Mouse (Mus musculus) C2C12 (cell line): ENCODE results near the gene Trmt6. TPM values are rescaled to one million over a fixed set of nuclear protein-coding genes. Genes with fewer than 3 reads are reported as not detected.

Source experiments
- H3K27me3 ChIP-seq: one replicate; pipeline ENCODE4 v1.6.1; 2011; ENCODE audit not compliant: control insufficient read depth, insufficient read depth, insufficient read length
- H3K36me3 ChIP-seq: one replicate; pipeline ENCODE4 v1.6.1; 2011; ENCODE audit not compliant: control insufficient read depth, insufficient read depth
- H3K4me3 ChIP-seq: one replicate; pipeline ENCODE4 v1.5.1; 2011; ENCODE audit warnings: mild to moderate bottlenecking, control low read depth; ENCODE audit not compliant: poor library complexity, insufficient read depth, severe bottlenecking
- H3K79me2 ChIP-seq: one replicate; pipeline ENCODE4 v1.6.1; 2011; ENCODE audit not compliant: control insufficient read depth, insufficient read depth
- H3K79me3 ChIP-seq: one replicate; pipeline ENCODE4 v1.6.1; 2011; ENCODE audit warnings: low read depth, control low read depth
- H3ac ChIP-seq: one replicate; pipeline ENCODE3; 2011; ENCODE audit warnings: low read depth; ENCODE audit not compliant: control insufficient read depth, insufficient read length
- CEBPB ChIP-seq: IDR thresholded peaks from one replicate; pipeline ENCODE4 v1.6.1; 2011; ENCODE audit warnings: low read depth, mild to moderate bottlenecking, control low read depth, moderate library complexity
- CTCF ChIP-seq: IDR thresholded peaks from one replicate; pipeline ENCODE4 v1.5.1; 2011; ENCODE audit not compliant: control insufficient read depth, insufficient read depth, insufficient read length
- FOSL1 ChIP-seq: IDR thresholded peaks from one replicate; pipeline ENCODE4 v1.8.0; 2011; ENCODE audit warnings: mild to moderate bottlenecking, low read length; ENCODE audit not compliant: poor library complexity, insufficient read depth, severe bottlenecking
- MAX ChIP-seq: IDR thresholded peaks from one replicate; pipeline ENCODE4 v1.6.1; 2011; ENCODE audit warnings: mild to moderate bottlenecking, control low read depth
- MYOD1 ChIP-seq: IDR thresholded peaks from one replicate; pipeline ENCODE4 v1.6.1; 2011; ENCODE audit warnings: low read depth; ENCODE audit not compliant: control insufficient read depth, insufficient read length
- MYOG ChIP-seq: IDR thresholded peaks from one replicate; pipeline ENCODE4 v1.6.1; 2011; ENCODE audit not compliant: control insufficient read depth, insufficient read length; ENCODE audit errors: extremely low read depth
- USF1 ChIP-seq: IDR thresholded peaks from one replicate; pipeline ENCODE4 v1.6.1; 2011; ENCODE audit warnings: low read depth, mild to moderate bottlenecking, control low read depth, moderate library complexity
- polyA plus RNA-seq: library from polyadenylated mRNA; unstranded; fragments of >200 nt; fragmentation: generic; extraction: Trizol; gene quantifications from one replicate; pipeline ENCODE4 v1.2.1, GENCODE M21; 2012; ENCODE audit warnings: missing spikeins

Trmt6 gene
- polyA plus RNA-seq, 1 experiment: 18.8 TPM

DNA sequence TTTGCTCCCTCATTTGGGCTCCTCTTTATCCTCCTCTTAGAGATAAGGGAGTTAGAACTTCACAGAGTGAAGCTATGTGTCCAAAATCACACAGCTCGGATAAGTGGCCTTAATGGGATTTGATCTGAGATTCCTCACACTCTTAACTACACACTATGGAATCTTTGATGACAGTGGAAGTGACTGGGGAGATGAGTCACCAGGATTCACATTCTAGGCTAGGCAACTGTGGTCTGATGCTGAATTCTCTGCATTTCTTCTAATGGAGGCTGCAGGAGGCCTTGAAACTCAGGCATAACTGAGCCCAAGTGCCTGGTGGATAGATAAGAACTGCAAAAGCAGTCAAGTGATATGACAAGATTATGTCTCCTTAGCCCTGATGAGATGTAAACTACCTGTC lies 45.0 kb downstream of the Trmt6 start:
- H3K36me3 ChIP-seq: no peaks in the 10 kb centered on the region
- no peak overlapping the region for H3ac ChIP-seq
- no peaks in the 10 kb centered on the region for H3K27me3 ChIP-seq
- TF ChIP-seq CEBPB (no peak), MYOG (no peak), USF1 (no peak), MAX (no peak), MYOD1 (no peak), CTCF (no peak), FOSL1 (no peak)
- H3K4me3 ChIP-seq: no peak overlapping the region
- H3K79me2 ChIP-seq: no peaks in the 10 kb centered on the region
- no peaks in the 10 kb centered on the region for H3K79me3 ChIP-seq

DNA sequence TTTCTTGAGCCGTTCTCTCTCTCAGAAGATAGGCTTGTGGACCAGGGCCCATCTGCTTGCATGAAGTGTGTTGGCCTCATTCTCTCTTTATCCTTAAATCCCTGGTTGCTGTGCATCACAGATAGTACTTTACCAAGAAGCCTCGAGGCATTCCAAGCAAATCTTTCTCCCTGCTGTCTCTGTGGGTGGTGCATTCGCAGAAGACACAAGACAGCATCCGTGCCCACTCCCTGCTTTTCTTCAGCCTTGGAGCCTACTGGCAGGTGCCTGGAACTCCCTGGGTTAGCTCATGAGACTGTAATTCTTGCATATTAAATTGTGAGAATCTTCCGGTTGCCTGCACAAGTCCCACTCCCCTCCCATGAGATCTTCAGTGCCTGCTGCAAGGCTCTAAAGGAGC lies 57.9 kb downstream of the Trmt6 start:
- Histone ChIP-seq H3K36me3 (no peaks in the 10 kb centered on the region), H3ac (no peak overlapping the region), H3K79me2 (no peaks in the 10 kb centered on the region), H3K27me3 (no peaks in the 10 kb centered on the region), H3K4me3 (no peak overlapping the region), H3K79me3 (no peaks in the 10 kb centered on the region)
- TF ChIP-seq CTCF (no peak), FOSL1 (no peak), USF1 (no peak), MYOG (no peak), MYOD1 (no peak), MAX (no peak), CEBPB (no peak)

Other genes with a start within 250 kb of the Trmt6 start
- 2.4 TPM for gene Gpcpd1, start 228.3 kb downstream of the Trmt6 start, polyA plus RNA-seq
- gene Shld1, start 129.1 kb downstream of the Trmt6 start, polyA plus RNA-seq: 5.3 TPM
- 0.01 TPM for gene Chgb, start 34.8 kb downstream of the Trmt6 start, polyA plus RNA-seq
- gene Mcm8, start 86 bp upstream of the Trmt6 start, polyA plus RNA-seq: 2.8 TPM
- gene Crls1, start 30.6 kb upstream of the Trmt6 start, polyA plus RNA-seq: 26.2 TPM
- not detected for gene Lrrn4, start 64.8 kb upstream of the Trmt6 start, polyA plus RNA-seq
- not detected for gene Fermt1, start 129.9 kb upstream of the Trmt6 start, polyA plus RNA-seq